Mouse (Mus musculus) forebrain, embryonic 11.5 days (tissue): ENCODE results near the gene Slc22a7. TPM values are rescaled to one million over a fixed set of nuclear protein-coding genes. Genes with fewer than 3 reads are reported as not detected.

Experiments used
- ATAC-seq: fragments of 200-750 bp; cut with Nextera tagmentation; replicated peaks from 2 replicates; pipeline ENCODE4 v1.8.0; 2017; ENCODE audit warnings: moderate TSS enrichment; ENCODE audit not compliant: low FRiP score
- DNase-seq: peaks from one replicate; pipeline ENCODE4 v3.0.0-alpha.2; 2017; ENCODE audit warnings: low spot score
- H3K27ac ChIP-seq: fragments of 300-500 bp; sonication (generic); 2 replicates; pipeline ENCODE4 v1.5.1; 2014; ENCODE audit warnings: low read depth, low read length
- H3K27me3 ChIP-seq: fragments of 300-500 bp; sonication (generic); 2 replicates; pipeline ENCODE4 v1.6.1; 2014; ENCODE audit warnings: mild to moderate bottlenecking, low read length, mixed read lengths; ENCODE audit not compliant: control insufficient read depth, insufficient read depth
- H3K36me3 ChIP-seq: fragments of 300-500 bp; sonication (generic); 2 replicates; pipeline ENCODE4 v1.6.1; 2014; ENCODE audit warnings: mild to moderate bottlenecking, low read length, moderate library complexity, mixed read lengths; ENCODE audit not compliant: control insufficient read depth, insufficient read depth
- H3K4me1 ChIP-seq: fragments of 300-500 bp; sonication (generic); replicated peaks from 2 replicates; pipeline ENCODE4 v1.6.1; 2014; ENCODE audit warnings: low read length, mixed read lengths; ENCODE audit not compliant: control insufficient read depth, insufficient read depth
- H3K4me2 ChIP-seq: fragments of 300-500 bp; sonication (generic); 2 replicates; pipeline ENCODE4 v1.6.1; 2014; ENCODE audit warnings: low read depth, mild to moderate bottlenecking, low read length, moderate library complexity, mixed read lengths; ENCODE audit not compliant: severe bottlenecking
- H3K4me3 ChIP-seq: fragments of 300-500 bp; sonication (generic); 2 replicates; pipeline ENCODE4 v1.5.1; 2014; ENCODE audit warnings: low read depth, low read length
- H3K9ac ChIP-seq: fragments of 300-500 bp; sonication (generic); 2 replicates; pipeline ENCODE4 v1.6.1; 2014; ENCODE audit warnings: low read length
- H3K9me3 ChIP-seq: fragments of 300-500 bp; sonication (generic); 2 replicates; pipeline ENCODE4 v1.6.1; 2016; ENCODE audit warnings: low read length, mixed read lengths; ENCODE audit not compliant: control insufficient read depth
- WGBS: fragments of 180-500 bp; shearing (Covaris S2); extraction: QIAGEN DNeasy Blood & Tissue Kit; methylation state at CpG from one replicate; pipeline ENCODE4 v1.1.7; 2014; 5-methylcytosine and 5-hydroxymethylcytosine counted together
- polyA plus RNA-seq: library from polyadenylated mRNA; unstranded; fragments of >200 nt; fragmentation: Nextera tagmentation; extraction: Ambion mirVana; gene quantifications from 2 replicates; pipeline ENCODE4 v1.2.1, GENCODE M21; 2014

The Slc22a7 gene
- polyA plus RNA-seq, 1 experiment from 2014 or later, result not detected

GRCm38 (mm10) chr17:46383294-46384060 lies 54.8 kb downstream of the Slc22a7 start, which contains the start of gene Zfp318:
Zfp318 (plus strand) TSS chr17:46383731.
- peak within 1 kb of the TSS; percentile 79 for H3K27ac ChIP-seq
- H3K4me3 ChIP-seq, result peak within 1 kb of the TSS; percentile 92
- H3K9ac ChIP-seq, result peak within 1 kb of the TSS; percentile 92
- H3K9me3 ChIP-seq, result no peaks in the 10 kb centered on the region
- H3K4me1 ChIP-seq, result peaks cover 6% of the 10 kb centered on the region; the same call in 1 of the 2 replicates
- ATAC-seq, result peak; percentile 97
- H3K36me3 ChIP-seq, result no peaks in the 10 kb centered on the region
- H3K27me3 ChIP-seq, result no peaks in the 10 kb centered on the region
- under 1% methylated on average over 75 of the region's 105 CpGs for WGBS
- DNase-seq, result peak; percentile 99
- H3K4me2 ChIP-seq, result peak within 1 kb of the TSS; percentile 91

Other genes with a start within 250 kb of the Slc22a7 start
- 14.0 and 14.3 TPM in 2 replicates for gene Polh, start 235.8 kb downstream of the Slc22a7 start, polyA plus RNA-seq
- 76.7 and 79.7 TPM in 2 replicates for gene Xpo5, start 235.7 kb downstream of the Slc22a7 start, polyA plus RNA-seq
- gene Polr1c, start 190.4 kb downstream of the Slc22a7 start, polyA plus RNA-seq, result 111 and 118 TPM in 2 replicates
- 57.8 and 75.5 TPM in 2 replicates for gene Yipf3, start 190.4 kb downstream of the Slc22a7 start, polyA plus RNA-seq
- gene Lrrc73, start 184.9 kb downstream of the Slc22a7 start, polyA plus RNA-seq, result 2.3 and 3.8 TPM in 2 replicates
- 62.6 and 63.4 TPM in 2 replicates for gene Tjap1, start 155.4 kb downstream of the Slc22a7 start, polyA plus RNA-seq
- 1.2 and 1.5 TPM in 2 replicates for gene Dlk2, start 141.0 kb downstream of the Slc22a7 start, polyA plus RNA-seq
- 7.3 and 8.3 TPM in 2 replicates for gene Abcc10, start 110.1 kb downstream of the Slc22a7 start, polyA plus RNA-seq
- 16.4 and 17.0 TPM in 2 replicates for gene Zfp318, start 54.7 kb downstream of the Slc22a7 start, polyA plus RNA-seq
- gene Crip3, start 9.5 kb downstream of the Slc22a7 start, polyA plus RNA-seq, result 0.28 and 0.52 TPM in 2 replicates
- gene Ttbk1, start 49.2 kb upstream of the Slc22a7 start, polyA plus RNA-seq, result 3.5 TPM in 2 replicates
- 87.6 and 89.0 TPM in 2 replicates for gene Dnph1, start 58.3 kb upstream of the Slc22a7 start, polyA plus RNA-seq
- 3.4 and 4.0 TPM in 2 replicates for gene Cul9, start 107.9 kb upstream of the Slc22a7 start, polyA plus RNA-seq
- gene Srf, start 117.7 kb upstream of the Slc22a7 start, polyA plus RNA-seq, result 5.0 and 5.2 TPM in 2 replicates
- 40.8 and 43.3 TPM in 2 replicates for gene Ptk7, start 191.0 kb upstream of the Slc22a7 start, polyA plus RNA-seq
- 34.9 and 35.8 TPM in 2 replicates for gene Klc4, start 207.6 kb upstream of the Slc22a7 start, polyA plus RNA-seq
- gene Mrpl2, start 207.8 kb upstream of the Slc22a7 start, polyA plus RNA-seq, result 111 and 117 TPM in 2 replicates
- 34.4 and 34.9 TPM in 2 replicates for gene Cul7, start 211.9 kb upstream of the Slc22a7 start, polyA plus RNA-seq
- gene Rrp36, start 235.9 kb upstream of the Slc22a7 start, polyA plus RNA-seq, result 61.0 and 64.1 TPM in 2 replicates
- 167 and 187 TPM in 2 replicates for gene Mea1, start 240.3 kb upstream of the Slc22a7 start, polyA plus RNA-seq
- gene Klhdc3, start 242.5 kb upstream of the Slc22a7 start, polyA plus RNA-seq, result 117 and 129 TPM in 2 replicates